Mouse (Mus musculus) spleen, postnatal 4 days (tissue): Measurements from ENCODE around the gene Ryr3.

Experiments
- DNase-seq, 2 experiments: peaks; one replicate each; pipeline ENCODE4 v3.0.0; 2022; ENCODE audit warnings: low spot score in 2 of 2

Ryr3 gene

DNA sequence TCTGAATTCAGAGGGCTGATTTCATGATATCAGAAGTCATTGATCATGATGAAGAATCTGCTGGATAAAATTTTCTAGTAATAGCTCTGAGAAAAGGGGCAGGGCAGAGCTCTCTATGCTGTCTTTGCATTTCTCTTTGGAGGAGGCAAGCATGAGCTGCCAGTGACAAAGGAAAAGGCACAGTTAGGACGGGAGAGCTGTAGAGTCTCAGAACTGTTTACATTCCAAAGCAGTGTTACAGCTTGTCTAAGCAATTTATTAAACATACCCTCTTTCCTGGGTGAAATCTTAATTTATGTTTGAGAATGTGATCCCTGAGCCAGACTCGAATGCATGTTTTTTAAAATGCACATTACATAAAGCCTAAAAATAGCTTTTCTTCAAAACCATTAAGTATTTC, 435.3 kb downstream of the Ryr3 start:
- no peak for DNase-seq

DNA sequence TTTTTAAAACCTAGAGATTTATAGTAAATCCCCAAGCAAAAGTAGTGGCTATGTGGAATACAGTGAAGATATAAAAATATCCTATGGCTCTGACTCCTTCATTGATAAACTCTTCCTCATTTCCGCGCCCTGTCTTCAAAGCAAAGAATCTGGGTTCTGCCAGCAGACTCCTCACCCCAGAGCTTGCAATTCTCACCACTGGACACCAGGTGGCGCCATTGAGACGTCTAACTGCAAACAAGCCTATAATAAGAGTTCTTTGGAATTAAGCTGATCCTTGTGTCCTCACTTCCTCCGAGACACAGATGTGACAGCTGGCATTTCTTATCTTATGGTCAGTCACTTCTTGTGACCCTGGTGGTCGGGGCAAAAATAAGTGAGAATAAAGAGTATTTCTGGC, 442.1 kb downstream of the Ryr3 start:
- peak; percentile 53 to 86 for DNase-seq

GRCm38 (mm10) chr2:112767665-112768064, 449.2 kb downstream of the Ryr3 start:
- no peak for DNase-seq

DNA sequence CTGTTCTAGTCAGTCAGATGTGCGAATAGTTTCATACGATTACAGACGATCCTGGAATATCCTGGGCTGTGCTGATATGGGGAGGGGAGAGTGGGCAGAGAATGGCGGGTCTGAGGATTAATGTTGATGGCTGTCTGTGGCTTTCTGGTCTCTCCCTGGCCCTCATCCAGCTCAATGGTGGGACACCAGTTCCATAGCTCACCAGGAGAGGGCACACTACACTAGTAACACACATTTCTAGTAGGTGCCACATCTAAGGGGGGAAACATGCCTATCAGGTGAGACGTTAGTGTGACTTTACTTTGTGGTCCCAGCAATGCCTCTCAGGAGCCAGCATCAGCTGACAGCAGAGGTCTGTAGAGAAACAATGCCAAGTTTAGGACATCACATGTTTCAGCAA, 451.9 kb downstream of the Ryr3 start:
- DNase-seq = peak in 1 of 2 experiments; percentile 18

DNA sequence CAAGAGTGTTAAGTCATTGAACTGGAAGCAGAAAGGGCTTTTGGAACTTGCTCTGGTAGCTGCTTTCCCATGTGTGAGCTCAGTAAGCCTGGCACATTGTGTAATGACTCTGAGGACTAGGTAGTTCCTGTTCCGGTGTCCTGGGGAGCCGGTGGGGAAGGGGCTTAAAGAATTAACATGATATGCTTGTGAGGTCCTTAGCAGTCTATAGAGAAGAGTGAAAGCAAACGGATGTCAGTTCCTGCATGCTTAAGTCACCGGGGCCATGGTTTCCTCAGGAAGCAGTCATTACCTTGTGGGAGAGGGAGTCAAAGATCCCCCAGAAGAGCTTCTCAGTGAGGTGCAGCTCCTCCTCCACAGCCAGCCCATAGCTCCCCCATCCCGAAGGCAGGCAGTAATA, 452.6 kb downstream of the Ryr3 start:
- no peak for DNase-seq

- no peak for DNase-seq
Measured at GRCm38 (mm10) chr2:112762006-112762405, 454.9 kb downstream of the Ryr3 start.

- no peak for DNase-seq
Measured at GRCm38 (mm10) chr2:112761196-112761913, 455.5 kb downstream of the Ryr3 start.

DNA sequence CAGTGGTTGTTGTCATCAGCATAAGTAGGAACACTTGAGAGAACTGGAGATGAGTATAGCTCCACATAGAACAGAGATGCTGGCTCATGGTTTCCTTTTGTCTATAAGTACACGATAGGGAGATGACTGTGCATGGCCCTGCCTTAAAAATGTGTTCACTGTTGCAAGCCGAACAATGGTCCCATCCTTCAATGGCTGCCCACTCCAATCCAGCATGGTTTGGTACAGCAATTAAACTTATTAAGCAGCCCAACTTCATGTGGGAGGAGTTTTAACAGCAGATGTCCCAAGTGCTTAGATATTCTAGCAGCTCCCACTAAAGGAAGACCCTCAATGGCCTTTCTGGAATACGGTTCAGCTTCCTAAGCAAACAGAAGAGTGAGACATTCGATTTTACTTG, 456.2 kb downstream of the Ryr3 start:
- no peak for DNase-seq

- DNase-seq = no peak
Measured at GRCm38 (mm10) chr2:112759678-112760077, 457.2 kb downstream of the Ryr3 start.

DNA sequence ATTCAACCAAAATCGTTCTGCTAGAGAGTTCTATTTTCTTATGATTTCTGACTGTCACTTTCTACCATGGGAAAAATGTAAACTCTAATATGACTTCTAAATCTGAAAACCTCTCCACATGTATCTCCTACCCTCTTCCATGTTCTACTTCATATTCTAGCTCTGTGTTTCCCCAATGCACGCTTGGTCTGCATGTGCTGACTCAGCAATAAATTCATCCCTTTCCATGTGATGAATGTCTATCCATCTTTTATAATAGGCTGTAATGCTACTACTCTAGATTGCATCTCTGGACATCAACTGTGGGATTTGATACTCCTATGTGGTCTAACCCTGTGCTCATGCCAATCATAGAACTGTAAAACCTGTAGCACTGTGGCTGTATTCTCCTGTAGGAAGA, 458.2 kb downstream of the Ryr3 start:
- no peak for DNase-seq

DNA sequence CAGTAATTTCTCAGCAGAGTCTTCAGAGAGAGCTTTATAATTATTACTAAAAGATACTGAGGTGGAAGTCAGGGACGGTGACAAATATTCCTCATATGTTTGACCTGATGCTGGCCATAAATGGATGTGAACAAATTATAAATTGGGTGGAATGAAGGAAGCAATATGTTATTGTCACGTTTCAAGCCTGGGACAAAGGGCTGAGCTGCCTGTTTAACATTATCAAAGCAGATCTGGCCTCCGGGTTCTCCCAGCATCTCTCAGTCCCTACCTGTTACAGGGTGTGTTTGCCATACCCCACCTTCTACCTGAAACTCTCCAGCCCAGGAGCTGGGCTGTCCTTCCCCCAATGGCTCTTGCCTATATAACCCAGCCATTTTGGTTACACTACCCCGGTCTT, 463.6 kb downstream of the Ryr3 start:
- no peak for DNase-seq

DNA sequence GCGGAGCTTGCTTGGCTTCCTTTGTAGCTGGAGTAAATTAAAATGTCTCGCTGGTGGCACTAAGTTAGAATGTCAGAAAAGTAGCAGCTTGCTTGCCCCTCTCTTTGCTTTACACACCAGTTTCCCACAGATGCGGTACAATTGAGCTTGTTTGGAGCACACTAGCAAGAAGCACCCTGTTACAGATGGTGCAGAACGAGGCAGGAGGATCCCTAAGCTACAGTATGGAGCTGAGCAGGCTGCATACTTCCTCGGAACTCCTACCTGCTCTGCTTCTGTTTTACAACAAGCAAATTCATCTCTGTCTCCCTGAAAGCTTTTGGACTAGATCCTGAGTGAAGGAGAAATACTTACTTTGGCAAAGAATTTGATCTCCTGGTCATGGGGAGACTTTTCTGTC, 465.5 kb downstream of the Ryr3 start:
- no peak for DNase-seq

DNA sequence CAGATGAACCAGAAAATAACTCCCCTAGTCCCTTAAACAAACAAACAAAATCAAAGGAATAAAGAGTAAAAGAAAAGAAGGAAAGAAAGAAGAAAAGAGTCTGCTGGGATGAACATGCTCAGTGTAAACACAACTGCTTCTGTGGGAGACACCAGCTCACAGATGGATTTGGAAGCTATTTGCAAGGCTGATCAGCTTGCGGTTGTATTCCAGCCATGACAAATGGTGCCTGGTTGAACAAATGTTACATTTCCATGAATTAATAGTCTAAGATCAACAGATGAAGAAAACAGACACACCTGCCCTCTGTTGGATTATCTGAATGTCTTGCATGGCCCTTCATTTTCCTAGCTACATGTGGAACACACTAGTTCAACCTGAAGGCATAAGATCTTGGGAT, 468.4 kb downstream of the Ryr3 start:
- no peak for DNase-seq

DNA sequence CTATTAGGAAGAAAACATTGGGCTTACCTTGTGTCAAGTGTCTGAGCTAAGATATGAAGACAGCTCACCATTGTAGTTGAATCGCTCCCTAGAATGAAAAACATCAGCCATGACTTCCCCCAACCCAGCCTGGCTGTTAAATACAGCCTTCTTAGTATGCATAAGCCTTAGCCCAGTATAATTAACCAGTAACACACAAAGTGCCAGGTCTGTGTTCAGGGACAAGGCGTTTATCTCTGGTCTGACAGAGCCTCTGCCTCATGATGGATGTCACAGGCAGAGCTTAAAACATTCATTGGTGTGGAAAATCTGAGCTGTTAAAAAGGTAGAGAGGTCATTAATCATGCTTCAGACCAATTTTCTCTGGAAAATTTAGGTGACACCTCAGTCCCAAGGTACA, 484.0 kb downstream of the Ryr3 start:
- no peak for DNase-seq

DNA sequence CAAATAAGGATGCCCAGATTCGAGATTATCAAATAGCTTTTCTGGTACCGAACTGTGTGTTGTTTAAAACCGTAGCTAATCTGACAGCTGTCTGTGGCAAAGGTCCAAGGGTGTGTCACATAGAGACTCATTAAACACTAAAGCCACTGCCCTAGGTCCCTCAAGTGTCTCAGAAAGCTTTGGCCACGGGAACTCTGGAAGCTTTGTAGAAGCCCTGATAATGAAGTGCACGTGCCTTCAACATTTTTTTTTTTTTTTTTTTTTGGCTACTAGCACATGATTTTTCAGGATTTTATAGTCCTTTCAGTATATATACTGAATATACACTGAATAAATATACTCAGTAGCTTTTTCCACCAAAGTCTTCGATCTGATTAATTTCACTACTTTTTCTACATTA, 489.1 kb downstream of the Ryr3 start:
- no peak for DNase-seq

GRCm38 (mm10) chr2:112721217-112721616, 495.7 kb downstream of the Ryr3 start:
- DNase-seq = no peak

GRCm38 (mm10) chr2:112720715-112721114, 496.2 kb downstream of the Ryr3 start:
- DNase-seq = no peak

DNA sequence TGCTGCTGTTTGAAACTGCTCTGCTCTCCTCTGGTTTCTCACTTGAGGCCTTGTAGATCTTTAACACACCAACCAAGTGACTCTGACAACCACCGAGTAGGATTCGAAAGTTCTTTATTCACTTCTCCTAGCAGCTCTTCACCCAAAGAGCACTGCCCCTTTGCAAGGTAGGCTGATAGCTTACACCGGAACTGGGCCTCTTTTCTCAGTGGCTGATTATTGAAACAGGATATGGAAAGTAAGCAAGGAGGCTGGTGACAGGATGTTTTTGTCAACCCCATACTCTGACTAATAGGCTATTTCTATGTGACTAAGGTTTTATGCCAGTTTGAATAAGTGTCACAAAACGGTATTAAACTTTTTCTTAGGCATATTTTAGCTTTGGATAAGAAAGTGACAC, 502.2 kb downstream of the Ryr3 start:
- DNase-seq = no peak

- no peak for DNase-seq
Measured at GRCm38 (mm10) chr2:112681817-112682216, 535.1 kb downstream of the Ryr3 start.

- DNase-seq = no peak
Measured at GRCm38 (mm10) chr2:112677246-112677645, 539.6 kb downstream of the Ryr3 start.

DNA sequence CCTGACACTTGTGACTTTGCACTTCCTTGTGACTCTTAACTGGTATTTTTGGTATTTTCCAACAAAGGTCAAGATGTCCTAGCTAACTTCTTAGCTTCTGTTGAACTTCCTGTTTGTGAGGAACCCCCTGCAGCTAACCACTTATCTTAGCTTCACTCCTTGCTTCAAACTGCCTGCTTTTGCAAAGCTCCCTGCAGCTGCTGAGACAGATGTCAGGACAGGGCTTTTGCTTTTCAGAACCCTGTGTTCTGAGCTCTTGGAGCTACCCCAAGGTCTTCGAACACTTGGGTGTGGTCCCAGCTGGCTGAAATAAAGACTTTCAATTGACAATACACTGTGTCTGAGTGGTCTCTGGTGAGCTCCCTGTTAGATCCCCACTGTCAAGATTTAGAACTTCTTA, 540.2 kb downstream of the Ryr3 start:
- no peak for DNase-seq

DNA sequence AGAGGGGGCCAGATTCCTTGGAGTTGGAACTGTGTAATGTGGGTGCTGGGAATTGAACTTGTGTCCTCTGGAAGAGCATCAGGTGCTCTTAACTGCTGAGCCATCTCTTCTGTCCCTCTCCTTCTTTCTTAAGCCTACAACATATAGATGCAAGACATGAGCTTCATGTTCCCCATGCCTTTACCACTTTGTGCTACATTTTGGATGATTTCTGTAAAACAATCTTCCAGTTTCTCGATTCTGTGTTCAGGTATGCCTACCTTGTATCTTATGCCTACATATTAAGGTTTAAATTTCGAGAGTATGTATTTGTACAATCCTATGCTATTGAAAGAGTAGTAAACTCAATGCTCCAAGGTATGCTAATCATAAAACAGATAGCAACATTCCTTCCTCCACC, 540.7 kb downstream of the Ryr3 start:
- DNase-seq = no peak

DNA sequence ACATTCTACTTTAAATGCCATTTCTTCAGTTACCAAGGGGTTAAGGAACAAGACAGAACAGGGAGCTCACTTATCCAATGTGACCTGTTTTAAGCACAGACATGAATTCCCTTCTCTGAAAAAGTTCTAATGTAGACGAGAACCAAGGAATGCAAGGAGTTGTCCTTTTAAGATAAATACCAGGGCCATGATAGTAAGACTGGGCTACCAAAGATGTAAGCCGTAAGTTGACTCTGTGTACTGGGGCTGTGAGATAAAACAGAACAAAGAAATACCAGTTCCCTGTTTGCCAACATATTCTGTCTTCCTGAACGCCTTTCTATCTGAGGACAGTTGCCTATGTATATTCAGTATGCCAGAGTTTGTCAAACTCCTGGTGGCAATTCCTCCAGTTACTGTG, 547.4 kb downstream of the Ryr3 start:
- DNase-seq = no peak

DNA sequence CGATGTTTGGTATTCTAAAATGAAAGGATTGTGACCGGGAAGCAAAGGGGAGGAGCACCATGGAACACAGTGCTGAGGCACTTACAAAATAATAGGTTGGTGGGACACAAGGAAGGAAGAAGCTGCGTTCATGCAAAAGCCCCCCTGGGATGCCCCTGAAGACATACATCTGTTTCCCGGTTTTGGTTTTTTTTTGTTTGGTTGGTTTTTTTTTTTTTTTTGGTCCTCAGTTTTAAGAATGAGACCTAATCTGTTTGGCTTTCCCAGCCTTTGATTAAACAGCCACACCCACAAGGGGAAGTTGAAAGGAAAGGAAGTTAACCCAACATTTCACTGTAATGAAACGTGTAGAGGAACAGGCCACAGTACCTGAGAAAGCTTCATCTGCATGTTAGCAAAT, 560.8 kb downstream of the Ryr3 start:
- DNase-seq = no peak
